Mouse (Mus musculus): ENCODE measurements around the gene Poc1b. TPM values are rescaled to one million over a fixed set of nuclear protein-coding genes. Genes with fewer than 3 reads are reported as not detected.

Poc1b gene
- polyA plus RNA-seq, 1 experiment from 2014 or later, result 28.9 TPM

- WGBS, result 47% methylated on average over 23 of the region's 23 CpGs
- peak; percentile 77; the same call in 1 of the 2 replicates for ATAC-seq (ENCODE audit: low FRiP score, low TSS enrichment)
- no peaks in the 10 kb centered on the region for H3K4me1 ChIP-seq (ENCODE audit: control insufficient read depth, insufficient read depth, low read length)
Observed at GRCm38 (mm10) chr10:99084397-99085239, 22.2 kb upstream of the Poc1b start.

DNA sequence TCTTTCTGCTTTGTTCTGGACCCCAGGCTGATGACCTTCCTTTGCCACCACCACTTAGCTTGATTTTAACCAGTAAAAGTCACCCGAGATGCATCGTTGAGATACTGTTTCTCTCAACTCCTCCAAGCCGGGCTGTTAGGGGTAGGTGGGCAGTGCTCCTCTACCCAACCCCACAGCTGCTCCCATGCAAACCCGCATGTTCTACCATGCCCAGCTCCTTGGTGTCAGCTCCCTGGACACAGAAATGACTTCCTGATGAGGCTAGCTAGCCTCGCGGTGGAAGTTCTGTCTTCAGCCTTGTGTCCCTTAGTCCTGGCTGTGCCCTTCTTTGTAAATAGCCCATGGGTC is 21.6 kb upstream of the Poc1b start:
- no peak overlapping the region for H3K27ac ChIP-seq (ENCODE audit: low read depth, low read length)
- H3K9me3 ChIP-seq (ENCODE audit: control insufficient read depth, low read length), result no peaks in the 10 kb centered on the region
- H3K4me1 ChIP-seq (ENCODE audit: control insufficient read depth, insufficient read depth, low read length), result no peaks in the 10 kb centered on the region
- no peak overlapping the region for H3K4me3 ChIP-seq (ENCODE audit: low read length)
- ATAC-seq (ENCODE audit: low FRiP score, low TSS enrichment), result no peak
- no peaks in the 10 kb centered on the region for H3K36me3 ChIP-seq (ENCODE audit: control insufficient read depth, insufficient read depth, low read length)
- H3K9ac ChIP-seq (ENCODE audit: low read depth, low read length), result no peak overlapping the region
- 67% methylated on average over 6 of the region's 6 CpGs for WGBS
- no peaks in the 10 kb centered on the region for H3K27me3 ChIP-seq (ENCODE audit: control insufficient read depth, insufficient read depth, low read length)
- no peak overlapping the region for H3K4me2 ChIP-seq (replicated peaks; ENCODE audit: low read depth, low read length)

More at GRCm38 (mm10) chr10:99084397-99085239, 22.2 kb upstream of the Poc1b start:
- no peaks in the 10 kb centered on the region for H3K27me3 ChIP-seq (ENCODE audit: control insufficient read depth, insufficient read depth, low read length)
- H3K9ac ChIP-seq (ENCODE audit: low read depth, low read length), result no peak overlapping the region
- H3K27ac ChIP-seq (ENCODE audit: low read depth, low read length), result no peak overlapping the region
- H3K4me3 ChIP-seq (ENCODE audit: low read length), result no peak overlapping the region
- no peaks in the 10 kb centered on the region for H3K36me3 ChIP-seq (ENCODE audit: control insufficient read depth, insufficient read depth, low read length)
- H3K9me3 ChIP-seq (ENCODE audit: control insufficient read depth, low read length), result no peaks in the 10 kb centered on the region
- no peak overlapping the region for H3K4me2 ChIP-seq (replicated peaks; ENCODE audit: low read depth, low read length)

DNA sequence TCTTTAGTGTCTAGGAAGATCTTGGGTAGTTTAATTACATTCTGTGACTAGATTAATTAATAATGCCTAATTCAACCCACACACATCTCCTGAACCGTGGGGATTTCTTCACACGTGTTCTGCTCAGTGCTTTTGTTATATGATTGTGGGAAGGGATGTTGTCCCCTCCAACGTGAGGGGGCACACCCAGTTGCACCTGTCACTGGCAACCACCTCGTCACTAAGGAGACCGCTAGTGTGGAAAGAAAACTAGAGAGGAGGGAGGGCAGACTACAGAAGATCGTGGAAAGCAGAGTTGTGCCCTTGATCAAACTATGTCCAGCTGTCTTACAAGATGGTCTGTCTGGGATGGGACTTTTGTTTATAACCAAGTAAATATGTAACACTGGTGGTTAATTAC is 20.8 kb upstream of the Poc1b start:
- no peaks in the 10 kb centered on the region for H3K36me3 ChIP-seq (ENCODE audit: control insufficient read depth, insufficient read depth, low read length)
- whole genome bisulfite sequencing, result 74% methylated on average over 6 of the region's 6 CpGs
- no peak overlapping the region for H3K4me2 ChIP-seq (replicated peaks; ENCODE audit: low read depth, low read length)
- H3K27me3 ChIP-seq (ENCODE audit: control insufficient read depth, insufficient read depth, low read length), result no peaks in the 10 kb centered on the region
- no peak overlapping the region for H3K27ac ChIP-seq (ENCODE audit: low read depth, low read length)
- no peak overlapping the region for H3K4me3 ChIP-seq (ENCODE audit: low read length)
- H3K9ac ChIP-seq (ENCODE audit: low read depth, low read length), result no peak overlapping the region
- no peak for ATAC-seq (ENCODE audit: low FRiP score, low TSS enrichment)
- no peaks in the 10 kb centered on the region for H3K9me3 ChIP-seq (ENCODE audit: control insufficient read depth, low read length)
- no peaks in the 10 kb centered on the region for H3K4me1 ChIP-seq (ENCODE audit: control insufficient read depth, insufficient read depth, low read length)

- Histone ChIP-seq H3K4me1 (ENCODE audit: control insufficient read depth, insufficient read depth, low read length) (no peaks in the 10 kb centered on the region), H3K27me3 (ENCODE audit: control insufficient read depth, insufficient read depth, low read length) (no peaks in the 10 kb centered on the region), H3K9ac (ENCODE audit: low read depth, low read length) (no peak overlapping the region), H3K36me3 (ENCODE audit: control insufficient read depth, insufficient read depth, low read length) (no peaks in the 10 kb centered on the region), H3K4me2 (replicated peaks; ENCODE audit: low read depth, low read length) (no peak overlapping the region), H3K4me3 (ENCODE audit: low read length) (no peak overlapping the region), H3K27ac (ENCODE audit: low read depth, low read length) (no peak overlapping the region), H3K9me3 (ENCODE audit: control insufficient read depth, low read length) (no peaks in the 10 kb centered on the region)
- WGBS, result 80% methylated on average over 6 of the region's 6 CpGs
- ATAC-seq (ENCODE audit: low FRiP score, low TSS enrichment), result no peak
Observed at GRCm38 (mm10) chr10:99089906-99090305, 16.9 kb upstream of the Poc1b start.

DNA sequence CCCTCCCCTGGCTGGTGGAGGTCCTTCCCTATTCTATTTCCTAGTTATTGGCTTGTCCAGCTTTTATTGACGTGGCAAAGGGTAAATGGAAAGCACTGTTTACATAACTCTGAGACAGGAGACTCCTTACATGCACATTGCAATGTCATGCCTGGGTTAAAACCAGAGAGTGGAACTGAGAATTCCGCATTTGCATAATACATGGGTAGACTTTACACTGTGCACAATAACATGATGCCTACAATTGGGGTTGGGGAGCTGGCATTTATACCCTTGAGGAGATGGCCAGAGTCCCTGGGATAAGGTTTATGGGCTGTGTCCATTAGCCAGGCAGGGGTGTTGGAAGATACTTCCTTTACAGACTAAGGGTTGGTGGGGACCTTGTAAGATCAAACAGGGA is 13.5 kb upstream of the Poc1b start:
- H3K4me2 ChIP-seq (replicated peaks; ENCODE audit: low read depth, low read length), result no peak overlapping the region
- H3K36me3 ChIP-seq (ENCODE audit: control insufficient read depth, insufficient read depth, low read length), result no peaks in the 10 kb centered on the region
- no peaks in the 10 kb centered on the region for H3K27me3 ChIP-seq (ENCODE audit: control insufficient read depth, insufficient read depth, low read length)
- H3K27ac ChIP-seq (ENCODE audit: low read depth, low read length), result no peak overlapping the region
- WGBS, result 59% methylated on average over 2 of the region's 2 CpGs
- H3K4me1 ChIP-seq (ENCODE audit: control insufficient read depth, insufficient read depth, low read length), result no peaks in the 10 kb centered on the region
- H3K4me3 ChIP-seq (ENCODE audit: low read length), result no peak overlapping the region
- no peaks in the 10 kb centered on the region for H3K9me3 ChIP-seq (ENCODE audit: control insufficient read depth, low read length)
- no peak overlapping the region for H3K9ac ChIP-seq (ENCODE audit: low read depth, low read length)
- no peak for ATAC-seq (ENCODE audit: low FRiP score, low TSS enrichment)

DNA sequence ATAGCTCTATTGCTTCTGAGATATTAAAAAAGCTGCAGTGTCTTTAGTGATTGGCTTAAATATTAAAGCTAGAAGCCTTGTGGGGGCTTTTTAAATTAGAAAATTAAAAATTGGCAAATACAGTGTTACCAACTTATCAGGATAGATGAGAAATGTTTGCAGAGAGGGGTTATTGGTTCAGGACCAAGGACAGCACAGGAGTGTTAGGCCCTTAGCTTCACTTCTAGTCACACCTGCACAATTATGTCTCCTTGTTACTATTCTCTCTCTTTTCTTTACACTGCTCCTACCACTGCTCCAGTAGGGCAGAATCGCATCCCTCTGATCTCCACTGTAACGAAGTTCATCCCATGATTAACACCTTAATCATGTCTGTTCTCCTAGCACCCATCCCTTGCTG is 11.7 kb upstream of the Poc1b start:
- Histone ChIP-seq H3K9ac (ENCODE audit: low read depth, low read length) (no peak overlapping the region), H3K9me3 (ENCODE audit: control insufficient read depth, low read length) (no peaks in the 10 kb centered on the region), H3K27ac (ENCODE audit: low read depth, low read length) (no peak overlapping the region), H3K4me2 (replicated peaks; ENCODE audit: low read depth, low read length) (no peak overlapping the region), H3K36me3 (ENCODE audit: control insufficient read depth, insufficient read depth, low read length) (no peaks in the 10 kb centered on the region), H3K4me1 (ENCODE audit: control insufficient read depth, insufficient read depth, low read length) (no peaks in the 10 kb centered on the region), H3K27me3 (ENCODE audit: control insufficient read depth, insufficient read depth, low read length) (no peaks in the 10 kb centered on the region), H3K4me3 (ENCODE audit: low read length) (no peak overlapping the region)
- no peak for ATAC-seq (ENCODE audit: low FRiP score, low TSS enrichment)
- 76% methylated on average over 2 of the region's 2 CpGs for WGBS

- H3K4me2 ChIP-seq (replicated peaks; ENCODE audit: low read depth, low read length), result no peak overlapping the region
- H3K4me1 ChIP-seq (ENCODE audit: control insufficient read depth, insufficient read depth, low read length), result no peaks in the 10 kb centered on the region
- ATAC-seq (ENCODE audit: low FRiP score, low TSS enrichment), result no peak
- H3K36me3 ChIP-seq (ENCODE audit: control insufficient read depth, insufficient read depth, low read length), result no peaks in the 10 kb centered on the region
- no peak overlapping the region for H3K9ac ChIP-seq (ENCODE audit: low read depth, low read length)
- H3K9me3 ChIP-seq (ENCODE audit: control insufficient read depth, low read length), result no peaks in the 10 kb centered on the region
- H3K4me3 ChIP-seq (ENCODE audit: low read length), result no peak overlapping the region
- 67% methylated on average over 10 of the region's 10 CpGs for WGBS
- H3K27me3 ChIP-seq (ENCODE audit: control insufficient read depth, insufficient read depth, low read length), result no peaks in the 10 kb centered on the region
- H3K27ac ChIP-seq (ENCODE audit: low read depth, low read length), result no peak overlapping the region
Observed at GRCm38 (mm10) chr10:99097374-99097773, 9.5 kb upstream of the Poc1b start.

DNA sequence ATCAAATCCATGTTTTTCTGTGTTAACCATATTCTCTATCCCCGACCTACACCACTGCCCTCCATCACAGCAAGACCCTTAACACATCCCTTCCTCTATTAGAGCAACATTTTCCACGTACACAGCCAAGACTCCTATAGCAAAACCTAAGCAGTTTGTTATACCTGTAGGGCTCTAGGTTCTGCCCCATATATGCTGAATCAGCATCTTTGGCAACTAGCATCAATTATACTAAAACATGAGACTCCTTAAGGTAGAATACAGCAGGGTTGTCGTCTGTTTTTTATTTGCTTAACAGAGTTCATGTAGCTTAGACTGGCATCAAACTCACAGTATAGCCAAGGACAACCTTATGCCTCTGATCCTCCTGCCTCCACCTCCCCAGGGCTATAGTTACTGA is 1.3 kb upstream of the Poc1b start:
- Histone ChIP-seq H3K9me3 (ENCODE audit: control insufficient read depth, low read length) (peaks cover 9% of the 10 kb centered on the region; the same call in 1 of the 2 replicates), H3K9ac (ENCODE audit: low read depth, low read length) (no peak overlapping the region), H3K36me3 (ENCODE audit: control insufficient read depth, insufficient read depth, low read length) (peaks cover 12% of the 10 kb centered on the region; the same call in 1 of the 2 replicates), H3K4me1 (ENCODE audit: control insufficient read depth, insufficient read depth, low read length) (peaks cover 6% of the 10 kb centered on the region; the same call in 1 of the 2 replicates), H3K27ac (ENCODE audit: low read depth, low read length) (no peak overlapping the region), H3K4me3 (ENCODE audit: low read length) (no peak overlapping the region), H3K27me3 (ENCODE audit: control insufficient read depth, insufficient read depth, low read length) (no peaks in the 10 kb centered on the region), H3K4me2 (replicated peaks; ENCODE audit: low read depth, low read length) (no peak overlapping the region)
- ATAC-seq (ENCODE audit: low FRiP score, low TSS enrichment), result no peak
- 86% methylated on average over 3 of the region's 3 CpGs for WGBS

GRCm38 (mm10) chr10:99106311-99106702 is 529 bp upstream of the Poc1b start:
- H3K9me3 ChIP-seq (ENCODE audit: control insufficient read depth, low read length), result peaks cover 9% of the 10 kb centered on the region
- peaks cover 17% of the 10 kb centered on the region for H3K36me3 ChIP-seq (ENCODE audit: control insufficient read depth, insufficient read depth, low read length)
- H3K9ac ChIP-seq (ENCODE audit: low read depth, low read length), result peak overlapping the region; percentile 91; the same call in 1 of the 2 replicates
- WGBS, result 40% methylated on average over 8 of the region's 8 CpGs
- H3K4me1 ChIP-seq (ENCODE audit: control insufficient read depth, insufficient read depth, low read length), result peaks cover 11% of the 10 kb centered on the region; the same call in 1 of the 2 replicates
- H3K4me2 ChIP-seq (replicated peaks; ENCODE audit: low read depth, low read length), result peak overlapping the region; percentile 97
- no peak for ATAC-seq (ENCODE audit: low FRiP score, low TSS enrichment)
- H3K4me3 ChIP-seq (ENCODE audit: low read length), result peak overlapping the region; percentile 95
- no peaks in the 10 kb centered on the region for H3K27me3 ChIP-seq (ENCODE audit: control insufficient read depth, insufficient read depth, low read length)
- no peak overlapping the region for H3K27ac ChIP-seq (ENCODE audit: low read depth, low read length)
